Mouse (Mus musculus) A20 (cell line): ENCODE measurements at regions not wholly inside any gene's neighbourhood (a gene's known extent, or its start where the extent isn't known, plus 50 kb on each side); places are given as distances from the start of the nearest gene placed in this dataset.

Experiments used
- DNase-seq: peaks from one replicate; pipeline ENCODE4 v3.0.0-alpha.2; 2011; ENCODE audit warnings: low read depth, low spot score

- DNase-seq: no peak
Measured at GRCm38 (mm10) chr14:72783248-72783647, 73.4 kb upstream of the Fndc3a start.

- peak; percentile 47 for DNase-seq
Measured at GRCm38 (mm10) chr14:72779446-72779845, 69.6 kb upstream of the Fndc3a start.

- DNase-seq: peak; percentile 61
Measured at GRCm38 (mm10) chr14:72778756-72779155, 69.0 kb upstream of the Fndc3a start.

GRCm38 (mm10) chr14:72777927-72778560 lies 68.2 kb upstream of the Fndc3a start:
- peak; percentile 51 for DNase-seq

GRCm38 (mm10) chr14:72770237-72770636 lies 60.4 kb upstream of the Fndc3a start:
- DNase-seq: no peak

- DNase-seq: no peak
Measured at GRCm38 (mm10) chr14:72760123-72760522, 50.3 kb upstream of the Fndc3a start.
